In the genomic region with DNA sequence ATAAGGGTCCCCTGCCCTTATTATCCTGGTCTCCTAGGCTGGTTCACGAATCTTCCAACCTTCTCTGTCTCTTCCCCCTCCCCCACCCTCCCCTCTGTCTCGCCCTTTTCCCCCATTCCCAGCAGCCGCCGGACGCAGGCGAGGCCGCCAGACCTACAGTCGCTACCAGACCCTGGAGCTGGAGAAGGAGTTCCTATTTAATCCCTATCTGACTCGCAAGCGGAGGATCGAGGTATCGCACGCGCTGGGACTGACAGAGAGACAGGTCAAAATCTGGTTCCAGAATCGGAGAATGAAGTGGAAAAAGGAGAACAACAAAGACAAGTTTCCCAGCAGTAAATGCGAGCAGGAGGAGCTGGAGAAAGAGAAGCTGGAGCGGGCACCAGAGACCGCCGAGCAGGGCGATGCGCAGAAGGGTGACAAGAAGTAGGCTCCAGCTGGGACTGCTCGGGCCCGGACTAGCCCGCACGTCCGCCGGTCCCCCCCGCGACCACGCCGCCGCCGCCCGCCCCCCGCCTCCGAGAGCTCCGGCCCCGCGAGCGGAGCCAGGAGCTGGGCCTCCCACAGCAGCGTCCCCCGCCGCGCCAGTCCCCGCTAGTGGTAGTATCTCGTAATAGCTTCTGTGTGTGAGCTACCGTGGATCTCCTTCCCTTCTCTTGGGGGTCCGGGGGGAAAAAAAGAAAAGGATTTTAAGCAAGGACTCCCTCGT, we compare ENCODE assay signal across 8 mouse cellular contexts. TPM values are rescaled to one million over a fixed set of nuclear protein-coding genes. Genes with fewer than 3 reads are reported as not detected.
DNase-seq lines count a peak whose midpoint lies in the region; ATAC-seq and TF ChIP-seq lines count a peak whose summit lies in the region.

No protein-coding gene starts in this region.

- H3K9ac ChIP-seq in lung, embryonic 14.5 days = peak overlapping the region; percentile 56
- peak overlapping the region; percentile 28 for H3K9ac ChIP-seq in hindbrain, embryonic 15.5 days
- no peak overlapping the region for H3K9ac ChIP-seq in liver, postnatal 0 days (replicated peaks)

- peak; percentile 79 for DNase-seq in lung, embryonic 14.5 days
- DNase-seq in lung, postnatal 25 days (ENCODE audit: low spot score) = no peak
- no peak for DNase-seq in liver, postnatal 0 days
- DNase-seq in splenic B cell, adult 2 months (ENCODE audit: low read depth, low spot score) = peak; percentile 49
- DNase-seq in layer of hippocampus, adult 11-12 months (ENCODE audit: low spot score) = no peak
- DNase-seq in gastrocnemius, postnatal 25 days = no peak

- H3K9me3 ChIP-seq in lung, embryonic 14.5 days (ENCODE audit: low read depth, low read length) = no peaks in the 10 kb centered on the region
- H3K9me3 ChIP-seq in hindbrain, embryonic 15.5 days = no peaks in the 10 kb centered on the region
- H3K9me3 ChIP-seq in liver, postnatal 0 days (ENCODE audit: low read length) = no peaks in the 10 kb centered on the region

- no peak for TF ChIP-seq EP300 in liver, postnatal 0 days (IDR thresholded peaks at IDR 0.05; ENCODE audit: low read depth)

- peak overlapping the region; percentile 86 for H3K4me2 ChIP-seq in lung, embryonic 14.5 days
- H3K4me2 ChIP-seq in hindbrain, embryonic 15.5 days = peak overlapping the region; percentile 50
- H3K4me2 ChIP-seq in liver, postnatal 0 days (ENCODE audit: low read depth, low read length) = peak overlapping the region; percentile 49

- 0 out of 2 replicates have a peak, but pooled peaks cover 3% of the 10 kb centered on the region for H3K4me1 ChIP-seq in lung, embryonic 14.5 days (ENCODE audit: insufficient read depth)
- peaks cover 6% of the 10 kb centered on the region for H3K4me1 ChIP-seq in hindbrain, embryonic 15.5 days (replicated peaks)
- no peaks in the 10 kb centered on the region for H3K4me1 ChIP-seq in liver, postnatal 0 days (ENCODE audit: insufficient read depth)

- H3K36me3 ChIP-seq in lung, embryonic 14.5 days (ENCODE audit: insufficient read depth) = no peaks in the 10 kb centered on the region
- H3K36me3 ChIP-seq in hindbrain, embryonic 15.5 days = no peaks in the 10 kb centered on the region
- H3K36me3 ChIP-seq in liver, postnatal 0 days (replicated peaks; ENCODE audit: insufficient read depth, low read length) = no peaks in the 10 kb centered on the region
- H3K36me3 ChIP-seq in splenic B cell, adult 2 months (ENCODE audit: control insufficient read depth, insufficient read depth, low read length, poor library complexity, severe bottlenecking) = no peaks in the 10 kb centered on the region

- H3K4me3 ChIP-seq in lung, embryonic 14.5 days (ENCODE audit: low read depth, low read length) = peak overlapping the region; percentile 48
- H3K4me3 ChIP-seq in hindbrain, embryonic 15.5 days = peak overlapping the region; percentile 40
- H3K4me3 ChIP-seq in liver, postnatal 0 days (ENCODE audit: low read depth, low read length) = peak overlapping the region; percentile 30

- H3K27ac ChIP-seq in lung, embryonic 14.5 days (ENCODE audit: low read depth) = peak overlapping the region; percentile 73
- H3K27ac ChIP-seq in hindbrain, embryonic 15.5 days (replicated peaks) = peak overlapping the region; percentile 72
- no peak overlapping the region for H3K27ac ChIP-seq in liver, postnatal 0 days (ENCODE audit: low read depth)

- peaks cover 89% of the 10 kb centered on the region for H3K27me3 ChIP-seq in lung, embryonic 14.5 days (ENCODE audit: insufficient read depth, low read length)
- peaks cover 77% of the 10 kb centered on the region for H3K27me3 ChIP-seq in hindbrain, embryonic 15.5 days
- peaks cover 95% of the 10 kb centered on the region for H3K27me3 ChIP-seq in liver, postnatal 0 days (ENCODE audit: insufficient read depth, low read length)
- H3K27me3 ChIP-seq in splenic B cell, adult 2 months (ENCODE audit: control insufficient read depth, insufficient read depth, low read length, poor library complexity, severe bottlenecking) = peaks cover 7% of the 10 kb centered on the region

- under 1% methylated on average over 47 of the region's 49 CpGs for WGBS in lung, embryonic 14.5 days
- WGBS in hindbrain, embryonic 15.5 days = under 1% methylated on average over 48 of the region's 49 CpGs
- 1% methylated on average over 44 of the region's 49 CpGs for WGBS in liver, postnatal 0 days (ENCODE audit: insufficient replicate concordance)

- ATAC-seq in lung, embryonic 14.5 days (ENCODE audit: insufficient read depth) = peak; percentile 59
- ATAC-seq in common myeloid progenitor, adult 5-6 weeks (replicated peaks; ENCODE audit: low read depth, poor library complexity, severe bottlenecking) = peak; percentile 52; the same call in 1 of the 2 replicates
- no peak for ATAC-seq in hindbrain, embryonic 15.5 days (ENCODE audit: low FRiP score, low read depth)
- ATAC-seq in liver, postnatal 0 days = no peak

- peak; percentile 33; the same call in 1 of the 2 replicates for TF ChIP-seq CTCF in lung, embryonic 14.5 days (IDR thresholded peaks at IDR 0.05; ENCODE audit: low read depth)
- 0 out of 2 replicates have a peak, but pooled peaks have one; percentile 1 for TF ChIP-seq CTCF in liver, postnatal 0 days (IDR thresholded peaks at IDR 0.05; ENCODE audit: low read depth)

RNA-seq across cellular contexts. Expression of a gene that starts 2.2 kb away (rescaled TPM):
- polyA plus RNA-seq in lung, embryonic 14.5 days (2014; fragmentation: Nextera tagmentation; extraction: Ambion mirVana) = 2.1 and 3.5 TPM in 2 replicates
- total RNA-seq in common myeloid progenitor, adult 5-6 weeks (2017) = not detected in 2 replicates
- 26.5 and 33.6 TPM in 2 replicates for polyA plus RNA-seq in hindbrain, embryonic 15.5 days (2015; fragmentation: Nextera tagmentation; extraction: Ambion mirVana)
- 0.27 and 0.51 TPM in 2 replicates for polyA plus RNA-seq in liver, postnatal 0 days (2015; fragmentation: Nextera tagmentation; extraction: Ambion mirVana)
- 1 to 10 TPM in 1 of 2 experiments, under 1 TPM in 1; 0.28 to 1.1 TPM for total RNA-seq in gastrocnemius, postnatal 25 days (2021)

RNA-seq across cellular contexts. Expression of a gene that starts 2.5 kb away (rescaled TPM):
- polyA plus RNA-seq in lung, embryonic 14.5 days (2014; fragmentation: Nextera tagmentation; extraction: Ambion mirVana) = 0.99 and 1.4 TPM in 2 replicates
- not detected in 2 replicates for total RNA-seq in common myeloid progenitor, adult 5-6 weeks (2017)
- polyA plus RNA-seq in hindbrain, embryonic 15.5 days (2015; fragmentation: Nextera tagmentation; extraction: Ambion mirVana) = 18.2 and 26.1 TPM in 2 replicates
- not detected in 2 replicates for polyA plus RNA-seq in liver, postnatal 0 days (2015; fragmentation: Nextera tagmentation; extraction: Ambion mirVana)
- total RNA-seq in gastrocnemius, postnatal 25 days (2021) = under 1 TPM; 0.28 to 0.46 TPM

RNA-seq across cellular contexts. Expression of a gene that starts 8.1 kb away (rescaled TPM):
- polyA plus RNA-seq in lung, embryonic 14.5 days (2014; fragmentation: Nextera tagmentation; extraction: Ambion mirVana) = 19.7 and 24.4 TPM in 2 replicates
- total RNA-seq in common myeloid progenitor, adult 5-6 weeks (2017) = not detected in 2 replicates
- polyA plus RNA-seq in hindbrain, embryonic 15.5 days (2015; fragmentation: Nextera tagmentation; extraction: Ambion mirVana) = 52.1 and 66.7 TPM in 2 replicates
- not detected in 2 replicates for polyA plus RNA-seq in liver, postnatal 0 days (2015; fragmentation: Nextera tagmentation; extraction: Ambion mirVana)
- under 1 TPM; 0.31 to 0.62 TPM for total RNA-seq in gastrocnemius, postnatal 25 days (2021)

RNA-seq across cellular contexts. Expression of a gene that starts 12.9 kb away (rescaled TPM):
- polyA plus RNA-seq in lung, embryonic 14.5 days (2014; fragmentation: Nextera tagmentation; extraction: Ambion mirVana) = 0.08 and 0.22 TPM in 2 replicates
- total RNA-seq in common myeloid progenitor, adult 5-6 weeks (2017) = not detected in 2 replicates
- polyA plus RNA-seq in hindbrain, embryonic 15.5 days (2015; fragmentation: Nextera tagmentation; extraction: Ambion mirVana) = 2.1 and 15.7 TPM in 2 replicates
- not detected in 2 replicates for polyA plus RNA-seq in liver, postnatal 0 days (2015; fragmentation: Nextera tagmentation; extraction: Ambion mirVana)
- total RNA-seq in gastrocnemius, postnatal 25 days (2021) = under 1 TPM; 0.15 to 0.19 TPM

RNA-seq across cellular contexts. Expression of a gene that starts 18.9 kb away (rescaled TPM):
- 65.9 and 76.1 TPM in 2 replicates for polyA plus RNA-seq in lung, embryonic 14.5 days (2014; fragmentation: Nextera tagmentation; extraction: Ambion mirVana)
- not detected in 2 replicates for total RNA-seq in common myeloid progenitor, adult 5-6 weeks (2017)
- polyA plus RNA-seq in hindbrain, embryonic 15.5 days (2015; fragmentation: Nextera tagmentation; extraction: Ambion mirVana) = 115 and 140 TPM in 2 replicates
- 0.75 and 0.91 TPM in 2 replicates for polyA plus RNA-seq in liver, postnatal 0 days (2015; fragmentation: Nextera tagmentation; extraction: Ambion mirVana)
- total RNA-seq in gastrocnemius, postnatal 25 days (2021) = under 1 TPM; 0.38 to 0.64 TPM

Comparison
In these comparisons a context has a peak if more than half of its experiments do, and no peak if none do; other contexts are left out.
1. DNase-seq: peak in lung, embryonic 14.5 days (single experiment) and splenic B cell, adult 2 months (single experiment); none in lung, postnatal 25 days (single experiment), liver, postnatal 0 days (single experiment), layer of hippocampus, adult 11-12 months (single experiment) and gastrocnemius, postnatal 25 days (single experiment).
2. ATAC-seq: peak in lung, embryonic 14.5 days (single experiment) and common myeloid progenitor, adult 5-6 weeks (single experiment); none in hindbrain, embryonic 15.5 days (single experiment) and liver, postnatal 0 days (single experiment).
3. RNA of a gene that starts 8.1 kb away (polyA plus RNA-seq): 52.1 to 66.7 TPM in hindbrain, embryonic 15.5 days and 19.7 to 24.4 TPM in lung, embryonic 14.5 days; not detected in liver, postnatal 0 days; every median in the first group is over 10 times any median in the second.
4. Peak in every context shown above with its lines, with median percentiles within 50 percentile points of each other: H3K4me2 ChIP-seq and H3K4me3 ChIP-seq.